Mouse (Mus musculus): ENCODE measurements around the gene Xpc. TPM values are rescaled to one million over a fixed set of nuclear protein-coding genes. Genes with fewer than 3 reads are reported as not detected.

Gene Xpc
- polyA plus RNA-seq, 1 experiment from 2014 or later: 16.9 TPM

DNA sequence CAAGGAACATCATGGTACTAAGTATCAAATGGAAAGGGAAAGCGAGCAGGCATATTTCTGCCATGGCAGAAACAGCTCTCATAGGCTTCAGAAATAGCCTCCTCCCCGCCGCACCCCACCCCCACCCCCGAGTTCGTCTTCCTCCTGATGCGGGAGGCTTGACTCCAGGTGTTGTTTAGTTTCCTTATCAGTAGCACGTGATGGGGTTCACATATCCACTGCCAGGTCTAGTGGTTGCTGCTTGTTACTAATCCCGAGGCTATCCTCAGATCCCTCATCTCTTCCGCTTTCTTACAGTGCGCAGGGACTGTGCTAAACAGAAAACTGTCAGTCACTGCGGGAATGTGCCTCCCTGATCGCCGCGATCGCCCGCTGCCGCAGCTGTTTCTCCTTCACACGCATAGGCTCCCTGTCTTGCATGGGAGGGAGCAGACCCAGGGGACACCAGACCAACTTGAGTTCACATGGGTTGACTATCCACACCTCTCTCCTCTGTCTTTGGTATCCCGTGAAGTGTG is 74.5 kb downstream of the Xpc start:
- no peaks in the 10 kb centered on the region for H3K9me3 ChIP-seq (ENCODE audit: control insufficient read depth, low read length)
- H3K4me2 ChIP-seq (ENCODE audit: low read depth, low read length): peak overlapping the region; percentile 98
- H3K9ac ChIP-seq (replicated peaks; ENCODE audit: low read depth, low read length): peak overlapping the region; percentile 77
- H3K27ac ChIP-seq (ENCODE audit: low read depth, low read length): peak overlapping the region; percentile 85
- peak overlapping the region; percentile 57 for H3K4me3 ChIP-seq (ENCODE audit: low read depth, low read length)
- 3% methylated on average over 19 of the region's 19 CpGs for WGBS
- H3K27me3 ChIP-seq (ENCODE audit: control insufficient read depth, insufficient read depth, low read length): no peaks in the 10 kb centered on the region
- H3K4me1 ChIP-seq (ENCODE audit: control insufficient read depth, insufficient read depth, low read length): peaks cover 7% of the 10 kb centered on the region; the same call in 1 of the 2 replicates
- H3K36me3 ChIP-seq (ENCODE audit: control insufficient read depth, insufficient read depth, low read length): no peaks in the 10 kb centered on the region
- peak; percentile 60 for ATAC-seq (ENCODE audit: low read depth)

DNA sequence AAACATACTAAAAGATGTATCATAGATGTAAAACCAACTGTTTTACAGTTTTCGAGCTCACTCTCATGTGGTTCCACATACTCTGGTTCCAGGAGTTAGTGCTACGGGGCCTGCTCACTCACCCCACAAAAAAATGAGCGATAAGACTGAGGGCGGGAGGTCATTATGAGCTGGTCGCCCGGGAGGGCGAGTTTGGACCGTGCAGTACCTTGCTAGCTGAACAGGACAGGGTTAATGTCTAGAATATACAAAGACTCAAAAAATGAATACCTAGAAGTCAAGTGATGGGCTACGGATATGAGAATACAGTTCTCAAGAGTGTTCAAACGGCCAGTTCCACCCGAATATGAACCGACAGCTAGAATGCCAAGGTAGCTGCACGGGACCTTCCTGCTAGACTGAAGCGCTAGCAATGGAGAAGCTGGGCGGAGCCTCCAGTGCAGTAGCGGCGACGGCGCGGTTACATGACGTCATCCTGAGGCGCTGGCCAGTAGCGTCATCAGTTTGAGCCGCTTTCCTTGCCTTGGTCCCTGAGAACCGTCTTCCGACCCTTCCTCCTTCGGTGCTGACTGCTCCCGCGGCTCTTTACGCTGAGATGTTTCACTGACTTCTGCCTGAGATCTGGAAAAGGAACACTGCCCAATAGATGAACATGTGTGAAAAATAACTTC is 75.1 kb downstream of the Xpc start:
- Histone ChIP-seq H3K4me2 (ENCODE audit: low read depth, low read length) (peak overlapping the region; percentile 98), H3K4me1 (ENCODE audit: control insufficient read depth, insufficient read depth, low read length) (peaks cover 7% of the 10 kb centered on the region; the same call in 1 of the 2 replicates), H3K9me3 (ENCODE audit: control insufficient read depth, low read length) (no peaks in the 10 kb centered on the region), H3K36me3 (ENCODE audit: control insufficient read depth, insufficient read depth, low read length) (no peaks in the 10 kb centered on the region), H3K27ac (ENCODE audit: low read depth, low read length) (peak overlapping the region; percentile 85), H3K27me3 (ENCODE audit: control insufficient read depth, insufficient read depth, low read length) (no peaks in the 10 kb centered on the region), H3K9ac (replicated peaks; ENCODE audit: low read depth, low read length) (peak overlapping the region; percentile 77), H3K4me3 (ENCODE audit: low read depth, low read length) (peak overlapping the region; percentile 57)
- ATAC-seq (ENCODE audit: low read depth): peak; percentile 96
- WGBS: 2% methylated on average over 30 of the region's 30 CpGs

Other genes with a start within 250 kb of the Xpc start
- 9.4 and 10.5 TPM in 2 replicates for gene Wnt7a, start 104.5 kb downstream of the Xpc start, polyA plus RNA-seq (2014; fragmentation: Nextera tagmentation; extraction: Ambion mirVana)
- gene Chchd4, start 42.3 kb downstream of the Xpc start, polyA plus RNA-seq (2014; fragmentation: Nextera tagmentation; extraction: Ambion mirVana): 40.6 and 45.1 TPM in 2 replicates
- 37.6 and 43.6 TPM in 2 replicates for gene Tmem43, start 42.2 kb downstream of the Xpc start, polyA plus RNA-seq (2014; fragmentation: Nextera tagmentation; extraction: Ambion mirVana)
- 149 and 172 TPM in 2 replicates for gene Lsm3, start within 50 bp of the Xpc start, polyA plus RNA-seq (2014; fragmentation: Nextera tagmentation; extraction: Ambion mirVana)
- 89.3 and 100 TPM in 2 replicates for gene Slc6a6, start 168.2 kb upstream of the Xpc start, polyA plus RNA-seq (2014; fragmentation: Nextera tagmentation; extraction: Ambion mirVana)

Measured in neural tube, embryonic 14.5 days (tissue).